Mouse (Mus musculus) heart, embryonic 16.5 days (tissue): Measurements from ENCODE around the gene Abi3. TPM values are rescaled to one million over a fixed set of nuclear protein-coding genes. Genes with fewer than 3 reads are reported as not detected.

Experiments used
- ATAC-seq: fragments of 200-750 bp; cut with Nextera tagmentation; replicated peaks from 2 replicates; pipeline ENCODE4 v1.8.0; 2017; ENCODE audit warnings: moderate number of reproducible peaks; ENCODE audit not compliant: insufficient read depth, low FRiP score; ENCODE audit errors: extremely low read depth
- H3K27ac ChIP-seq: fragments of 300-500 bp; sonication (generic); 2 replicates; pipeline ENCODE4 v1.5.1; 2014; ENCODE audit warnings: mild to moderate bottlenecking, low read length, control low read depth, moderate library complexity
- H3K27me3 ChIP-seq: fragments of 300-500 bp; sonication (generic); 2 replicates; pipeline ENCODE4 v1.6.1; 2014; ENCODE audit warnings: low read length, mixed read lengths; ENCODE audit not compliant: control insufficient read depth, insufficient read depth
- H3K36me3 ChIP-seq: fragments of 300-500 bp; sonication (generic); 2 replicates; pipeline ENCODE4 v1.6.1; 2014; ENCODE audit not compliant: control insufficient read depth, insufficient read depth
- H3K4me1 ChIP-seq: fragments of 300-500 bp; sonication (generic); 2 replicates; pipeline ENCODE4 v1.6.1; 2014; ENCODE audit warnings: low read length, mixed read lengths; ENCODE audit not compliant: control insufficient read depth, insufficient read depth
- H3K4me2 ChIP-seq: fragments of 300-500 bp; sonication (generic); 2 replicates; pipeline ENCODE4 v1.6.1; 2014; ENCODE audit warnings: low read depth, mild to moderate bottlenecking, control low read depth, low read length
- H3K4me3 ChIP-seq: fragments of 300-500 bp; sonication (generic); 2 replicates; pipeline ENCODE4 v1.5.1; 2014; ENCODE audit warnings: mild to moderate bottlenecking, control low read depth, low read length
- H3K9ac ChIP-seq: fragments of 300-500 bp; sonication (generic); 2 replicates; pipeline ENCODE4 v1.6.1; 2014; ENCODE audit warnings: low read length, control low read depth
- H3K9me3 ChIP-seq: fragments of 300-500 bp; sonication (generic); replicated peaks from 2 replicates; pipeline ENCODE4 v1.6.1; 2016; ENCODE audit warnings: low read length; ENCODE audit not compliant: control insufficient read depth
- WGBS: fragments of 180-500 bp; shearing (Covaris S2); extraction: QIAGEN DNeasy Blood & Tissue Kit; methylation state at CpG from one replicate; pipeline ENCODE4 v1.1.7; 2014; 5-methylcytosine and 5-hydroxymethylcytosine counted together
- polyA plus RNA-seq: library from polyadenylated mRNA; unstranded; fragments of >200 nt; fragmentation: Nextera tagmentation; extraction: Ambion mirVana; gene quantifications from 2 replicates; pipeline ENCODE4 v1.2.1, GENCODE M21; 2015

Gene Abi3
- polyA plus RNA-seq, 1 experiment from 2014 or later, result 28.0 TPM

- Histone ChIP-seq H3K4me2 (peak overlapping the region; percentile 85), H3K9ac (peak overlapping the region; percentile 82), H3K9me3 (no peaks in the 10 kb centered on the region), H3K27me3 (no peaks in the 10 kb centered on the region), H3K27ac (peak overlapping the region; percentile 97), H3K4me1 (peaks cover 8% of the 10 kb centered on the region; the same call in 1 of the 2 replicates), H3K4me3 (peak overlapping the region; percentile 88), H3K36me3 (no peaks in the 10 kb centered on the region)
- WGBS, result under 1% methylated on average over 35 of the region's 35 CpGs
- peak; percentile 45 for ATAC-seq
Observed at GRCm38 (mm10) chr11:95859468-95859855, 17.2 kb upstream of the Abi3 start.

- peak; percentile 98 for ATAC-seq
- Histone ChIP-seq H3K4me1 (peaks cover 8% of the 10 kb centered on the region; the same call in 1 of the 2 replicates), H3K36me3 (no peaks in the 10 kb centered on the region), H3K4me3 (peak overlapping the region; percentile 88), H3K9ac (peak overlapping the region; percentile 82), H3K27ac (peak overlapping the region; percentile 97), H3K9me3 (no peaks in the 10 kb centered on the region), H3K27me3 (no peaks in the 10 kb centered on the region), H3K4me2 (peak overlapping the region; percentile 92)
- WGBS, result under 1% methylated on average over 58 of the region's 58 CpGs
Observed at GRCm38 (mm10) chr11:95858528-95859467, 16.5 kb upstream of the Abi3 start.

GRCm38 (mm10) chr11:95857716-95858527 lies 15.6 kb upstream of the Abi3 start:
- Histone ChIP-seq H3K27me3 (no peaks in the 10 kb centered on the region), H3K9ac (peak overlapping the region; percentile 78), H3K4me3 (peak overlapping the region; percentile 88), H3K36me3 (no peaks in the 10 kb centered on the region), H3K4me1 (peaks cover 8% of the 10 kb centered on the region; the same call in 1 of the 2 replicates), H3K9me3 (no peaks in the 10 kb centered on the region), H3K27ac (peak overlapping the region; percentile 80), H3K4me2 (peak overlapping the region; percentile 92)
- ATAC-seq, result no peak
- WGBS, result 20% methylated on average over 21 of the region's 21 CpGs

- Histone ChIP-seq H3K9ac (no peak overlapping the region), H3K4me3 (no peak overlapping the region), H3K4me2 (no peak overlapping the region), H3K4me1 (peaks cover 8% of the 10 kb centered on the region; the same call in 1 of the 2 replicates), H3K27me3 (no peaks in the 10 kb centered on the region), H3K27ac (no peak overlapping the region), H3K9me3 (no peaks in the 10 kb centered on the region), H3K36me3 (no peaks in the 10 kb centered on the region)
- WGBS, result 67% methylated on average over 4 of the region's 4 CpGs
- ATAC-seq, result no peak
Observed at GRCm38 (mm10) chr11:95857306-95857705, 15.0 kb upstream of the Abi3 start.

GRCm38 (mm10) chr11:95853684-95854083 lies 11.4 kb upstream of the Abi3 start:
- no peak overlapping the region for H3K9ac ChIP-seq
- 38% methylated on average over 5 of the region's 5 CpGs for WGBS
- H3K36me3 ChIP-seq, result no peaks in the 10 kb centered on the region
- 0 out of 2 replicates have a peak, but pooled peaks cover 2% of the 10 kb centered on the region for H3K4me1 ChIP-seq
- H3K27me3 ChIP-seq, result no peaks in the 10 kb centered on the region
- H3K4me3 ChIP-seq, result no peak overlapping the region
- H3K9me3 ChIP-seq, result no peaks in the 10 kb centered on the region
- no peak overlapping the region for H3K27ac ChIP-seq
- no peak overlapping the region for H3K4me2 ChIP-seq
- ATAC-seq, result no peak

GRCm38 (mm10) chr11:95850898-95851297 lies 8.6 kb upstream of the Abi3 start:
- Histone ChIP-seq H3K9me3 (0 out of 2 replicates have a peak, but pooled peaks cover 3% of the 10 kb centered on the region), H3K4me3 (no peak overlapping the region), H3K4me2 (no peak overlapping the region), H3K27me3 (no peaks in the 10 kb centered on the region), H3K4me1 (no peaks in the 10 kb centered on the region), H3K36me3 (no peaks in the 10 kb centered on the region), H3K27ac (no peak overlapping the region), H3K9ac (no peak overlapping the region)
- 76% methylated on average over 2 of the region's 2 CpGs for WGBS
- ATAC-seq, result no peak

- ATAC-seq, result no peak
- Histone ChIP-seq H3K27ac (no peak overlapping the region), H3K4me1 (no peaks in the 10 kb centered on the region; the same call in 1 of the 2 replicates), H3K36me3 (no peaks in the 10 kb centered on the region), H3K9me3 (0 out of 2 replicates have a peak, but pooled peaks cover 3% of the 10 kb centered on the region), H3K4me3 (no peak overlapping the region), H3K27me3 (no peaks in the 10 kb centered on the region), H3K9ac (no peak overlapping the region), H3K4me2 (peak overlapping the region; percentile 46; the same call in 1 of the 2 replicates)
- 66% methylated on average over 4 of the region's 4 CpGs for WGBS
Observed at GRCm38 (mm10) chr11:95844935-95845334, 2.7 kb upstream of the Abi3 start.

GRCm38 (mm10) chr11:95843421-95843950 lies 1.2 kb upstream of the Abi3 start:
- Histone ChIP-seq H3K9ac (no peak overlapping the region), H3K4me1 (peaks cover 2% of the 10 kb centered on the region; the same call in 1 of the 2 replicates), H3K27ac (peak overlapping the region; percentile 76), H3K27me3 (no peaks in the 10 kb centered on the region), H3K9me3 (0 out of 2 replicates have a peak, but pooled peaks cover 3% of the 10 kb centered on the region), H3K4me3 (peak overlapping the region; percentile 30), H3K36me3 (no peaks in the 10 kb centered on the region), H3K4me2 (peak overlapping the region; percentile 46)
- WGBS, result 51% methylated on average over 6 of the region's 6 CpGs
- ATAC-seq, result no peak
